Mouse (Mus musculus): Measurements from ENCODE around the gene Alg13. TPM values are rescaled to one million over a fixed set of nuclear protein-coding genes. Genes with fewer than 3 reads are reported as not detected.

Alg13 gene
- 27.7 TPM in 2 replicates for polyA plus RNA-seq (2014; fragmentation: Nextera tagmentation; extraction: Ambion mirVana)

DNA sequence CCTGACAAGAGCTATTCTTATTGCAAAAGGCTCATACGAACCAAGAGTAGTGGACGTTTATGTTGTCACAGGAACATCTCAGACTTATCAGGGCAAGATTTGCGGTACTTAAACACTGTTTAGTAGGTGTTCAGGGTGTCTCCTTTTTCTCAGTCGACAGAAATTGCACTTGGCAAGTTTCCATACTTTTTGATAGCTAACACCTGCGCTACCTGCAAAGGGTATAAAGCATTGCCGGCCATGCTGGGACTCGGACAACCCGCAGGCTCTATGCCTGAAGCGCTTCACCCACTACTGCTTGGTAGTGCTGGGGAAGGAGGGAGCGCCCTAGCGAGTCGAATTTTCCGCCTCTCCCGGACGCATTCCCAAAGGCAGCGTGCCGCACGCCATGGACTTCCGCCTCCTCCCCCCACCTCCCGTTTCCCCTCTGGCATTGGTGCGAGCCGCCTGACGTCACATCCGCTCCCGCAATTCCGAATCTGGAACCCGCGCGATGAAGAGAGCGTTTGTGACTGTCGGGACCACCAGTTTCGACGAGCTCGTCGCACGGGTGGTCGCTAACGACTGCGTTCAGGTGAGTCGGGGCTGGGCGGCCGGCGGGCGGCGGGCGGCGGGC, at the start of gene Alg13:
Gene Alg13 (plus strand): TSS at position 257 of the 616 bp plus-strand sequence.
- no peaks in the 10 kb centered on the region for H3K4me1 ChIP-seq (ENCODE audit: insufficient read depth)

DNA sequence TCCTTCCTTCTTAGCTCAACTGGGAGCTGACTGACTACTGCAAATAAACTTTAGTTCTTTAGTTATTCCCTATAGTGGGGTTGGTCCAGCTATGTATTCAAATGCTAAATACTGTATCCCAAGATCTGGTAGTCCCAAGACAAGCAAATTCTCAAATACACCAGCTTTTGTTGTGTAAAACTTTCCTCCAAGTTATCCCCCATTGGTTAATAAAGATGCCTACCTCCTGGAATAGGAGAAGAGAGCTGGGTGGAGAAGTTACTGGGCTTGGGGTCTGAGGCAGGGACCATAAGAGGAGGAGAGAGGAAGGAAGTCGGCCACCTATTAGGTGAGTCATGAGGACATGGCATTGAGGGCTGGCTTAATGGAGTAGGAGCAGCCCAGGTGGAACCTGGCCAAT, 49.0 kb upstream of the Alg13 start:
- Histone ChIP-seq H3K9me3 (ENCODE audit: low read depth, low read length) (no peaks in the 10 kb centered on the region), H3K36me3 (ENCODE audit: insufficient read depth) (no peaks in the 10 kb centered on the region), H3K9ac (no peak overlapping the region), H3K4me1 (ENCODE audit: insufficient read depth) (no peaks in the 10 kb centered on the region), H3K27ac (ENCODE audit: low read depth) (no peak overlapping the region), H3K27me3 (ENCODE audit: insufficient read depth, low read length) (no peaks in the 10 kb centered on the region), H3K4me2 (no peak overlapping the region), H3K4me3 (ENCODE audit: low read depth, low read length) (no peak overlapping the region)
- WGBS, result 74% methylated on average over 1 of the region's 1 CpGs
- TF ChIP-seq CTCF (IDR thresholded peaks at IDR 0.05; ENCODE audit: low read depth), result no peak
- no peak for DNase-seq
- no peak for ATAC-seq (ENCODE audit: insufficient read depth)

More for the DNA sequence above, at the start of gene Alg13:
- H3K9ac ChIP-seq, result peak within 1 kb of the TSS; percentile 66
- TF ChIP-seq CTCF (IDR thresholded peaks at IDR 0.05; ENCODE audit: low read depth), result no peak
- peak; percentile 88 for DNase-seq
- ATAC-seq (ENCODE audit: insufficient read depth), result peak; percentile 90
- H3K27me3 ChIP-seq (ENCODE audit: insufficient read depth, low read length), result no peaks in the 10 kb centered on the region
- H3K4me3 ChIP-seq (ENCODE audit: low read depth, low read length), result peak within 1 kb of the TSS; percentile 58
- no peaks in the 10 kb centered on the region for H3K36me3 ChIP-seq (ENCODE audit: insufficient read depth)
- peak within 1 kb of the TSS; percentile 75; the same call in 1 of the 2 replicates for H3K27ac ChIP-seq (ENCODE audit: low read depth)
- H3K9me3 ChIP-seq (ENCODE audit: low read depth, low read length), result no peaks in the 10 kb centered on the region
- peak within 1 kb of the TSS; percentile 74 for H3K4me2 ChIP-seq
- 12% methylated on average over 47 of the region's 47 CpGs for WGBS

- H3K4me3 ChIP-seq (ENCODE audit: low read depth, low read length), result no peak overlapping the region
- no peak overlapping the region for H3K4me2 ChIP-seq
- no peaks in the 10 kb centered on the region for H3K4me1 ChIP-seq (ENCODE audit: insufficient read depth)
- no peaks in the 10 kb centered on the region for H3K9me3 ChIP-seq (ENCODE audit: low read depth, low read length)
- no peak overlapping the region for H3K9ac ChIP-seq
- H3K27me3 ChIP-seq (ENCODE audit: insufficient read depth, low read length), result no peaks in the 10 kb centered on the region
- H3K36me3 ChIP-seq (ENCODE audit: insufficient read depth), result no peaks in the 10 kb centered on the region
- WGBS, result 67% methylated on average over 2 of the region's 2 CpGs
- ATAC-seq (ENCODE audit: insufficient read depth), result no peak
- H3K27ac ChIP-seq (ENCODE audit: low read depth), result no peak overlapping the region
- peak; percentile 67 for DNase-seq
- peak; percentile 58 for TF ChIP-seq CTCF (IDR thresholded peaks at IDR 0.05; ENCODE audit: low read depth)
These were observed 16.1 kb upstream of the Alg13 start for GRCm38 (mm10) chrX:144301476-144301875.

GRCm38 (mm10) chrX:144305659-144306058, 11.9 kb upstream of the Alg13 start:
- TF ChIP-seq CTCF (IDR thresholded peaks at IDR 0.05; ENCODE audit: low read depth), result no peak
- Histone ChIP-seq H3K36me3 (ENCODE audit: insufficient read depth) (no peaks in the 10 kb centered on the region), H3K9me3 (ENCODE audit: low read depth, low read length) (no peaks in the 10 kb centered on the region), H3K4me3 (ENCODE audit: low read depth, low read length) (no peak overlapping the region), H3K27me3 (ENCODE audit: insufficient read depth, low read length) (no peaks in the 10 kb centered on the region), H3K4me1 (ENCODE audit: insufficient read depth) (no peaks in the 10 kb centered on the region), H3K4me2 (no peak overlapping the region), H3K27ac (ENCODE audit: low read depth) (no peak overlapping the region), H3K9ac (no peak overlapping the region)
- WGBS, result 86% methylated on average over 2 of the region's 2 CpGs
- DNase-seq (no peak), ATAC-seq (ENCODE audit: insufficient read depth) (no peak)

GRCm38 (mm10) chrX:144314041-144314440, 3.6 kb upstream of the Alg13 start:
- Histone ChIP-seq H3K27ac (ENCODE audit: low read depth) (no peak overlapping the region), H3K4me2 (no peak overlapping the region), H3K4me1 (ENCODE audit: insufficient read depth) (no peaks in the 10 kb centered on the region), H3K27me3 (ENCODE audit: insufficient read depth, low read length) (no peaks in the 10 kb centered on the region), H3K4me3 (ENCODE audit: low read depth, low read length) (no peak overlapping the region), H3K9ac (no peak overlapping the region), H3K36me3 (ENCODE audit: insufficient read depth) (no peaks in the 10 kb centered on the region), H3K9me3 (ENCODE audit: low read depth, low read length) (no peaks in the 10 kb centered on the region)
- TF ChIP-seq CTCF (IDR thresholded peaks at IDR 0.05; ENCODE audit: low read depth), result no peak
- 40% methylated on average over 2 of the region's 2 CpGs for WGBS
- DNase-seq (no peak), ATAC-seq (ENCODE audit: insufficient read depth) (no peak)

GRCm38 (mm10) chrX:144315028-144315427, 2.6 kb upstream of the Alg13 start:
- WGBS, result 13% methylated on average over 5 of the region's 5 CpGs
- no peaks in the 10 kb centered on the region for H3K9me3 ChIP-seq (ENCODE audit: low read depth, low read length)
- DNase-seq (peak; percentile 1), ATAC-seq (ENCODE audit: insufficient read depth) (no peak)
- H3K27me3 ChIP-seq (ENCODE audit: insufficient read depth, low read length), result no peaks in the 10 kb centered on the region
- no peak overlapping the region for H3K27ac ChIP-seq (ENCODE audit: low read depth)
- no peaks in the 10 kb centered on the region for H3K4me1 ChIP-seq (ENCODE audit: insufficient read depth)
- no peaks in the 10 kb centered on the region for H3K36me3 ChIP-seq (ENCODE audit: insufficient read depth)
- H3K4me3 ChIP-seq (ENCODE audit: low read depth, low read length), result no peak overlapping the region
- no peak overlapping the region for H3K4me2 ChIP-seq
- H3K9ac ChIP-seq, result no peak overlapping the region
- no peak for TF ChIP-seq CTCF (IDR thresholded peaks at IDR 0.05; ENCODE audit: low read depth)

DNA sequence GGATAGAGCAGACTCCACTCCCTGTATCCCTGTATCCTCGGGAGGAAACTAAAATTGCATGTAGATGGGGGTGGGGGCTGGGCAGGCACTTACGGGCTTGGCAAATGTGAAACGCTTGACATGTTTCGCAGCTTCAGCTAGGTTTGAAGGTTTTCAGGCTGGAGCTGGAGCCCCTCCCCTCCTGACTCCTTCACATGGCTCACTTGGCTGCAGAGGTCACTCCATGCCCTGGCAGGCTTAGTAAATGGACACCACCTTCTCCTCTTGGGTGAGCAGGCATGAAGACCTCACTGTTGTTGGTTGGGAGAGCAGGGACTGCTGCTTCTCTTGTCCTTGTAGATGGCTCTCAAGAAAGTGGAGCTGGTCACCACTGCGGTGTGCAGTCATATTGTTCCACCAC, 1.6 kb upstream of the Alg13 start:
- H3K4me1 ChIP-seq (ENCODE audit: insufficient read depth), result no peaks in the 10 kb centered on the region
- WGBS, result 45% methylated on average over 5 of the region's 5 CpGs
- no peaks in the 10 kb centered on the region for H3K36me3 ChIP-seq (ENCODE audit: insufficient read depth)
- H3K9me3 ChIP-seq (ENCODE audit: low read depth, low read length), result no peaks in the 10 kb centered on the region
- DNase-seq (no peak), ATAC-seq (ENCODE audit: insufficient read depth) (no peak)
- H3K27ac ChIP-seq (ENCODE audit: low read depth), result no peak overlapping the region
- no peaks in the 10 kb centered on the region for H3K27me3 ChIP-seq (ENCODE audit: insufficient read depth, low read length)
- H3K4me2 ChIP-seq, result no peak overlapping the region
- no peak overlapping the region for H3K4me3 ChIP-seq (ENCODE audit: low read depth, low read length)
- no peak for TF ChIP-seq CTCF (IDR thresholded peaks at IDR 0.05; ENCODE audit: low read depth)
- no peak overlapping the region for H3K9ac ChIP-seq

All from lung, embryonic 14.5 days (tissue).